Mouse (Mus musculus): ENCODE measurements around the gene Tmem92.
A peak's percentile ranks its signal among the peaks of the same experiment; 100 is the strongest.

DNA sequence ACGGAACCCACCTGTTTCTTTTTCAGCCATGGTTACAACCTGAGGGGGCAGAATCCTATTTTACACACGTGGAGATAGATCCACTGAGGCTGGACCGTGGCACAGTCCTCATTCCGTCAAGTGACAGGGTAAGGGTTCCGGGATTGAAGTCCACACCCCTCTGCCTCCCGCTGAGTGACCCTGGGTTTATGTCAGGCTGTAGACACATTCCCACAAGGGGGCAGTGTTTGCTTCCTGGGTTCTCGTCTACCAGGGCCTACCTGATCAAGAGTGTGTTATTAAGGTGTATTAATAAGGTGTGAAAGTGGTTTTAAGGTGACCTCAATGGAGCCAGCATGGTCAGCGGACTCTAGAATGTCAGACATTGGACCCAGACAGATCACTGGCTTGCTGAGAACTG, 49.7 kb downstream of the Tmem92 start:
- TF ChIP-seq CTCF (conservative IDR thresholded peaks at IDR 0.05; ENCODE audit: low read length) (peak; percentile 70), POU5F1 (IDR thresholded peaks at IDR 0.05; ENCODE audit: borderline replicate concordance, low read length) (no peak), NANOG (IDR thresholded peaks at IDR 0.05; ENCODE audit: borderline replicate concordance, low read length) (no peak)

Data from E14TG2a.4 (cell line).